Mouse (Mus musculus) ES-CJ7 (cell line): ENCODE measurements at regions not wholly inside any gene's neighbourhood (a gene's known extent, or its start where the extent isn't known, plus 50 kb on each side); places are given as distances from the start of the nearest gene placed in this dataset.

ENCODE experiments used
- DNase-seq: peaks from one replicate; pipeline ENCODE4 v3.0.0; 2011; ENCODE audit warnings: low read depth, low spot score

GRCm38 (mm10) chr17:58820588-58821195 is 170.5 kb downstream of the Pdzph1 start:
- peak; percentile 25 for DNase-seq

GRCm38 (mm10) chr17:58819339-58819738 is 171.8 kb downstream of the Pdzph1 start:
- no peak for DNase-seq

DNA sequence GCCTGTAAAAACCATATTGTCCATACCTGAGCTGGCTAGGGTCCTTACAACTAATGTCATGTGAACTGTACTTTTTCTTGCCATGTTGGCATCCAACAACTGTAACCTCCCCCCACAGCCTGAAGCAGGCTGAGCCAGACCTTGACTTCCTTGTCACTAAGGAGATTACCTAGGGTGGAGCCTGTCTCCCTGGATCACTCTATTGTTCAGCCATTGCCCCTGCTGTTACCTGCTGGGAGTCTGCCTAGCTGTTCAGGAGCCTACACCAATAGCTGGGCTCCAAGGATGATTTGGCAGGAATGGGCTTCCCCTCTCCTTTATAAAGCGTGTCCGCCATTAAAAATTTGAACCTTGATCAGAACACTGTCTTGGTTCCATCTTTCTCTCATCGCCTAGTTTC is 215.7 kb downstream of the Pdzph1 start:
- peak; percentile 89 for DNase-seq

- no peak for DNase-seq
Measured at GRCm38 (mm10) chr17:58773595-58773994, 217.6 kb downstream of the Pdzph1 start.

DNA sequence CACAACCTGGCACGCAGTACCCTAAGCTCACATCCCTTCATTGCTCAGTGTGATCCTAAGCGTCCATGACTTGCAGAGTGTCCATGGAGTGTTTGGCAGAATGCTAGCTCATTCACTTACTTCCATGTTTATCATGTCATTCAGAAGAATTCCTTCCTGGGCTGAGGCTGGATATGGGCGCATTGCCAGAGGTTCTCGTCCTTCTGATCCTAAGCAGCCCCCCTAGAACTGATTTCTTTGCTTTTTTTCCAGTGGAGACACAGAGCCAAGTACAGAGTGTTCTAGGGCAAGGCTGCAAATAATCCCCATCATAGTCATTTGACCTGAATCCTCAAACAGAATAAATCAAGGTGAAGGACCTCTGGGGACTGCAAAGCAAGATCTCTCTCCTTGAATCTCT is 226.0 kb downstream of the Pdzph1 start:
- no peak for DNase-seq

GRCm38 (mm10) chr17:58749000-58749399 is 242.2 kb downstream of the Pdzph1 start:
- no peak for DNase-seq

DNA sequence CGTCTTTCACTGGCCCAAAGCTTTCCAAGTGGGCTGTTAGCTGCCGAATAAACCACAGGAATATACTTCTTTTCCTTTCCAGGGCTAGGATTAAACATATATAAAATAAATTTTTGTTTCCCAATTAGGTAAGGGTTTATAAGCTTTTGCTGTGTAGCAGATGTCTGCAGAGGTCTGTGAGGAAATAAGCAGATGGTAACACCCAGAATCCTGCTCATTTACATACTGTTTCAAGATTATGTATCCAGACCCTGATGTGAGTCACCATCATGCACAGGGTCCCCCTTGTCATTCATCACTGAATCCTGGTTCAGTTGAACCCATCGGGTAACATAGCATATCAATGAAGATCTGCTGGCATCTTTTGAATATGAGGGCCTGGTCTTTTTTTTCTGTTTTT is 242.9 kb downstream of the Pdzph1 start:
- DNase-seq = no peak

GRCm38 (mm10) chr17:58710748-58711478 is 280.3 kb downstream of the Pdzph1 start:
- no peak for DNase-seq

GRCm38 (mm10) chr17:58690211-58690610 is 301.0 kb downstream of the Pdzph1 start:
- DNase-seq = no peak

DNA sequence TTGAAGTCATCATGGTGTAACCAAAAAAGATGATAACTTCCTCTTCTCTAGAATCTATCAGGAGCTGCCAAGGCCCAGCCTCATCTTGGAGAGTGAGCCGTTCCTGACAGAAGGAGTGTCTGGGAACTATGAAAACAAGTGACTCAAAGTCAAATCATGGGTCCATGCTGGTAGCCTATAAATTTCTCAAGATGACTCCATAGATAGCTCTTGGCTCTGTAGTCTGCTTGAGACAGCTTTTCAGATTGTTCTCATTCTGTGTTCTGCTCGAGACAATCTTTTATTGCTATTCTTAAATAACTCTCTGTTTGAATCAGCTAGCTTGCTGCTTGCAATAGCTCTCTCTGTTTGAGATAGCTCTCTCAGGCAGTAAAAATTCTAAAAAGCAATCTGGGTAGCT is 318.9 kb downstream of the Pdzph1 start:
- no peak for DNase-seq

GRCm38 (mm10) chr17:58668036-58668435 is 323.1 kb downstream of the Pdzph1 start:
- no peak for DNase-seq

DNA sequence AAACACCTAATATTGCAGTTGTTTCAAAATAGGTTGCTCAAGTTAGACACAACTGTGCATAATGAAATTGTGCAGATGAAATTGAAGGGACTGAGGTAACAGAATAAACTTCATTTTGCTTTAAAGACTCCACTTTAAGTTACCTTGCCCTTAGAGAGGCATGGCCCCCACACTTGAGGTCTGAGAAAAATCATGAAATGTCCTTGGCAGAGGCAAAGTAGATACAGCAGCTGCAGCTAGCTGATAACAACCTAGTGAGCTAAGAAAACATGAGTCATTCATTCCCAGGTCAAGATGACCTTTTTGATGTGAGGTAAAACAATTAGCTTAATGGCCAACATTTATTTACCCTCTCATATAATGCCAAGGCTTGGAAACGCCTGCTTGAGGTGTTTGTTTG is 347.4 kb downstream of the Pdzph1 start:
- DNase-seq = no peak

DNA sequence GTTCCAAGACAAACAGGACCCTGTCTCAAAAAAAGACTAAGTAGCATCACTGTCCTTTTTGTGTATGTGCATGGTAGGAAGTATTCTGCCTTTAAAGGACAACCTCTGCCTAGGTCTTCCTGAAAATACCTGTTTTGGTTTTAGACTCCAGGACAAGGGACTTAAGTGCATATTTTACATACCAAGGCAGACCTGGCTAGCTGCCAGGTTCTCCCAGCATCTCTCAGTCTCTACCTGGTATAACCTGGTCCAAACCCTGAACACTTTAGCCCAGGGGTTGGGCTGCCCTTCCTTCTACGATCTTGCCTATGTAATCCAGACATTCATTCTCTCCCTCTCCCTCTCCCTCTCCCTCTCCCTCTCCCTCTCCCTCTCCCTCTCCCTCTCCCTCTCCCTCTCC is 348.9 kb downstream of the Pdzph1 start:
- DNase-seq = no peak

GRCm38 (mm10) chr17:58598911-58599310 is 392.3 kb downstream of the Pdzph1 start:
- DNase-seq = no peak

DNA sequence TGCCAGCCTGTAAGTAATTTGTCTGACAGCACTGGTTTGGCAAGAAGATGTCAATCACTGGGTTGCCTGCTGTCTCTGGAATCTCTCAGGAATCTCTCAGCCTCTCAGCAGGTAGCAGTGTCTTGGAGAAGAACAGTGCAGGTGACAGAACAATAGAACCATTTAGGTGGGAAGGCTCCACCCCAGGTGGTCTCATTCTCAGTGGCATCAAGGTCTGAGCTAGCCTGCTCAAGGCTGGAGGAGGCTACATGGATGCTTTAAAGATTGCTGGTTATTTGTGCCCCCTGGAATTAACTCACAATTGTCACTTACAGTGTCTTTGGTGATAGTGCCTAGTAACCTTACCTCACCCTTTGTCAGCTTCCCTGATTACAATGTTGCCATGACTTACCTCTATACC is 394.5 kb downstream of the Pdzph1 start:
- peak; percentile 45 for DNase-seq

- DNase-seq = peak; percentile 6
Measured at GRCm38 (mm10) chr17:58587946-58588345, 403.2 kb downstream of the Pdzph1 start.

DNA sequence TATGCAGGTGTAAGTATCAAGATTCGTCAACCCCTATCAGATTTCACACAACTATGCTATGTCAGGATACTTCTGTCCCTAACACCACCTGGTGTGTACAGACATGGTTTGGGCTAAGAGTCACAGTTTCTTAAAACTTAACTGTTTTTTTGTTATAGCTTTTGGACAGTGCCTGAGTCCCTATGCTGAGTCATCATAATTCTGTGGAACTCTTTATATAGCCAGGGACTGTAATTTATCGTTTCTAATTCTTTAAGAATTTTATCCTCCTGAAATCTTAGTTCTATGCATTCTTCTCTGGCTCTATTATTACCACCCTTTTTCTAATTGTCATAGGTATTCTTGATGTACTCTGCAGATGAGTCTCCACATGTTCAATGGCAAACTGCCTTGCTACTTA is 418.3 kb downstream of the Pdzph1 start:
- DNase-seq = no peak
